Mouse (Mus musculus) cerebellum, postnatal 25 days (tissue): ENCODE measurements around the gene Gk5.
A peak's percentile ranks its signal among the peaks of the same experiment; 100 is the strongest.
"Not testable (repeated sequence)": the region's sequence is repeated elsewhere in the genome, so short reads cannot be mapped to it uniquely, and the experiment has no call there.

Experiments
- DNase-seq, 2 experiments: peaks; one replicate each; pipeline ENCODE4 v3.0.0; 2021; ENCODE audit warnings: mixed read lengths in 2 of 2

The Gk5 gene

GRCm38 (mm10) chr9:96152801-96153200 is 33.6 kb downstream of the Gk5 start:
- DNase-seq = no peak

- no peak for DNase-seq
These were observed 39.3 kb downstream of the Gk5 start for GRCm38 (mm10) chr9:96158431-96158830.

- no peak for DNase-seq
These were observed 39.9 kb downstream of the Gk5 start for GRCm38 (mm10) chr9:96159047-96159446.

- no peak for DNase-seq
These were observed 41.6 kb downstream of the Gk5 start for GRCm38 (mm10) chr9:96160767-96161166.

GRCm38 (mm10) chr9:96162421-96162820 is 43.3 kb downstream of the Gk5 start:
- no peak for DNase-seq

GRCm38 (mm10) chr9:96163443-96163842 is 44.3 kb downstream of the Gk5 start:
- DNase-seq = no peak

- not testable (repeated sequence) for DNase-seq
These were observed 44.8 kb downstream of the Gk5 start for GRCm38 (mm10) chr9:96163983-96164382.

GRCm38 (mm10) chr9:96167168-96167585 is 48.0 kb downstream of the Gk5 start:
- DNase-seq = peak; percentile 49 to 69

- DNase-seq = no peak
These were observed 51.4 kb downstream of the Gk5 start for GRCm38 (mm10) chr9:96170600-96170999.

- no peak for DNase-seq
These were observed 65.7 kb downstream of the Gk5 start for GRCm38 (mm10) chr9:96184909-96185308.

- DNase-seq = no peak
These were observed 67.5 kb downstream of the Gk5 start for GRCm38 (mm10) chr9:96186701-96187100.

GRCm38 (mm10) chr9:96195885-96196622 is 76.9 kb downstream of the Gk5 start, which contains the start of gene Tfdp2:
Gene Tfdp2 (plus strand): TSS chr9:96196275.
- DNase-seq = peak; percentile 89 to 94

GRCm38 (mm10) chr9:96196636-96197181 is 77.5 kb downstream of the Gk5 start:
- peak; percentile 61 to 70 for DNase-seq

- DNase-seq = no peak
These were observed 78.6 kb downstream of the Gk5 start for GRCm38 (mm10) chr9:96197806-96198205.

GRCm38 (mm10) chr9:96203663-96204062 is 84.5 kb downstream of the Gk5 start:
- DNase-seq = no peak

- no peak for DNase-seq
These were observed 88.3 kb downstream of the Gk5 start for GRCm38 (mm10) chr9:96207428-96207827.

- no peak for DNase-seq
These were observed 94.0 kb downstream of the Gk5 start for GRCm38 (mm10) chr9:96213036-96213645.

- DNase-seq = no peak
These were observed 95.0 kb downstream of the Gk5 start for GRCm38 (mm10) chr9:96214171-96214570.

GRCm38 (mm10) chr9:96217299-96217698 is 98.1 kb downstream of the Gk5 start:
- DNase-seq = no peak

- DNase-seq = no peak
These were observed 98.6 kb downstream of the Gk5 start for GRCm38 (mm10) chr9:96217799-96218198.

- no peak for DNase-seq
These were observed 100.0 kb downstream of the Gk5 start for GRCm38 (mm10) chr9:96219114-96219669.

- DNase-seq = no peak
These were observed 101.3 kb downstream of the Gk5 start for GRCm38 (mm10) chr9:96220419-96220818.

GRCm38 (mm10) chr9:96223302-96223701 is 104.1 kb downstream of the Gk5 start:
- no peak for DNase-seq

GRCm38 (mm10) chr9:96228285-96228684 is 109.1 kb downstream of the Gk5 start:
- DNase-seq = no peak
